Mouse (Mus musculus): Measurements from ENCODE around the gene Atmin. TPM values are rescaled to one million over a fixed set of nuclear protein-coding genes. Genes with fewer than 3 reads are reported as not detected.

Atmin gene
- polyA plus RNA-seq, 1 experiment from 2014 or later, result 9.5 TPM

GRCm38 (mm10) chr8:116954415-116954814 lies 11.2 kb downstream of the Atmin start:
- no peak overlapping the region for H3K27ac ChIP-seq
- no peak overlapping the region for H3K4me2 ChIP-seq (replicated peaks)
- peaks cover 7% of the 10 kb centered on the region for H3K4me1 ChIP-seq
- 96% methylated on average over 9 of the region's 9 CpGs for WGBS
- ATAC-seq (ENCODE audit: low FRiP score, low read depth), result no peak
- no peak overlapping the region for H3K9ac ChIP-seq
- no peaks in the 10 kb centered on the region for H3K27me3 ChIP-seq
- no peaks in the 10 kb centered on the region for H3K9me3 ChIP-seq
- peaks cover 67% of the 10 kb centered on the region for H3K36me3 ChIP-seq
- no peak overlapping the region for H3K4me3 ChIP-seq

- Histone ChIP-seq H3K4me3 (no peak overlapping the region), H3K36me3 (no peaks in the 10 kb centered on the region), H3K4me2 (replicated peaks) (no peak overlapping the region), H3K27ac (no peak overlapping the region), H3K9me3 (no peaks in the 10 kb centered on the region), H3K9ac (no peak overlapping the region), H3K4me1 (no peaks in the 10 kb centered on the region), H3K27me3 (no peaks in the 10 kb centered on the region)
- no peak for ATAC-seq (ENCODE audit: low FRiP score, low read depth)
- WGBS, result 87% methylated on average over 6 of the region's 6 CpGs
Measured at GRCm38 (mm10) chr8:116969531-116969930, 26.3 kb downstream of the Atmin start.

- H3K9ac ChIP-seq, result 0 out of 2 replicates have a peak overlapping the region, but pooled peaks have one; percentile 4
- no peaks in the 10 kb centered on the region for H3K9me3 ChIP-seq
- H3K27ac ChIP-seq, result no peak overlapping the region
- peaks cover 17% of the 10 kb centered on the region for H3K4me1 ChIP-seq
- H3K27me3 ChIP-seq, result no peaks in the 10 kb centered on the region
- H3K4me2 ChIP-seq (replicated peaks), result peak overlapping the region; percentile 7; the same call in 1 of the 2 replicates
- ATAC-seq (ENCODE audit: low FRiP score, low read depth), result no peak
- WGBS, result 30% methylated on average over 5 of the region's 5 CpGs
- H3K36me3 ChIP-seq, result no peaks in the 10 kb centered on the region
- H3K4me3 ChIP-seq, result no peak overlapping the region
Measured at GRCm38 (mm10) chr8:116975066-116975465, 31.9 kb downstream of the Atmin start.

- Histone ChIP-seq H3K36me3 (no peaks in the 10 kb centered on the region), H3K9me3 (no peaks in the 10 kb centered on the region), H3K27ac (no peak overlapping the region), H3K4me1 (peaks cover 17% of the 10 kb centered on the region), H3K4me2 (replicated peaks) (peak overlapping the region; percentile 7; the same call in 1 of the 2 replicates), H3K9ac (0 out of 2 replicates have a peak overlapping the region, but pooled peaks have one; percentile 4), H3K4me3 (no peak overlapping the region), H3K27me3 (no peaks in the 10 kb centered on the region)
- WGBS, result 55% methylated on average over 5 of the region's 5 CpGs
- no peak for ATAC-seq (ENCODE audit: low FRiP score, low read depth)
Measured at GRCm38 (mm10) chr8:116975606-116976005, 32.4 kb downstream of the Atmin start.

- H3K27ac ChIP-seq, result no peak overlapping the region
- peaks cover 11% of the 10 kb centered on the region for H3K36me3 ChIP-seq
- H3K4me1 ChIP-seq, result peaks cover 17% of the 10 kb centered on the region
- WGBS, result 36% methylated on average over 8 of the region's 8 CpGs
- peak overlapping the region; percentile 55; the same call in 1 of the 2 replicates for H3K9ac ChIP-seq
- no peak; the same call in 1 of the 2 replicates for ATAC-seq (ENCODE audit: low FRiP score, low read depth)
- no peaks in the 10 kb centered on the region for H3K9me3 ChIP-seq
- no peaks in the 10 kb centered on the region for H3K27me3 ChIP-seq
- H3K4me2 ChIP-seq (replicated peaks), result peak overlapping the region; percentile 77
- H3K4me3 ChIP-seq, result peak overlapping the region; percentile 71
Measured at GRCm38 (mm10) chr8:116978052-116978451, 34.9 kb downstream of the Atmin start.

- Histone ChIP-seq H3K4me2 (replicated peaks) (peak within 1 kb of the TSS; percentile 77), H3K27ac (no peak within 1 kb of the TSS), H3K27me3 (no peaks in the 10 kb centered on the region), H3K9ac (peak within 1 kb of the TSS; percentile 55), H3K4me3 (peak within 1 kb of the TSS; percentile 71), H3K4me1 (peaks cover 17% of the 10 kb centered on the region), H3K36me3 (peaks cover 18% of the 10 kb centered on the region), H3K9me3 (no peaks in the 10 kb centered on the region)
- peak; percentile 99 for ATAC-seq (ENCODE audit: low FRiP score, low read depth)
- WGBS, result under 1% methylated on average over 46 of the region's 46 CpGs
Measured at GRCm38 (mm10) chr8:116978631-116979256, 35.6 kb downstream of the Atmin start, which contains the start of gene 1700030J22Rik. Gene 1700030J22Rik, minus strand, starts transcription at chr8:116978959.

- 20% methylated on average over 4 of the region's 4 CpGs for WGBS
- Histone ChIP-seq H3K36me3 (peaks cover 29% of the 10 kb centered on the region), H3K4me1 (peaks cover 17% of the 10 kb centered on the region), H3K27ac (no peak overlapping the region), H3K4me2 (replicated peaks) (no peak overlapping the region), H3K9ac (no peak overlapping the region), H3K27me3 (no peaks in the 10 kb centered on the region), H3K4me3 (no peak overlapping the region), H3K9me3 (no peaks in the 10 kb centered on the region)
- no peak for ATAC-seq (ENCODE audit: low FRiP score, low read depth)
Measured at GRCm38 (mm10) chr8:116980117-116980516, 36.9 kb downstream of the Atmin start.

GRCm38 (mm10) chr8:116989842-116990241 lies 46.6 kb downstream of the Atmin start:
- Histone ChIP-seq H3K9me3 (no peaks in the 10 kb centered on the region), H3K36me3 (peaks cover 36% of the 10 kb centered on the region), H3K27ac (no peak overlapping the region), H3K4me1 (peaks cover 13% of the 10 kb centered on the region), H3K4me2 (replicated peaks) (no peak overlapping the region), H3K27me3 (no peaks in the 10 kb centered on the region), H3K9ac (no peak overlapping the region), H3K4me3 (no peak overlapping the region)
- WGBS, result 95% methylated on average over 3 of the region's 3 CpGs
- ATAC-seq (ENCODE audit: low FRiP score, low read depth), result no peak

GRCm38 (mm10) chr8:116991241-116991640 lies 48.0 kb downstream of the Atmin start:
- H3K4me1 ChIP-seq, result peaks cover 13% of the 10 kb centered on the region
- WGBS, result 86% methylated on average over 8 of the region's 8 CpGs
- peaks cover 25% of the 10 kb centered on the region for H3K36me3 ChIP-seq

GRCm38 (mm10) chr8:116992176-116992971 lies 49.2 kb downstream of the Atmin start:
- H3K9me3 ChIP-seq, result no peaks in the 10 kb centered on the region
- H3K4me3 ChIP-seq, result peak overlapping the region; percentile 74
- no peak for ATAC-seq (ENCODE audit: low FRiP score, low read depth)
- peak overlapping the region; percentile 69 for H3K9ac ChIP-seq
- no peaks in the 10 kb centered on the region for H3K27me3 ChIP-seq
- WGBS, result 10% methylated on average over 23 of the region's 23 CpGs
- no peak overlapping the region for H3K27ac ChIP-seq
- H3K36me3 ChIP-seq, result peaks cover 14% of the 10 kb centered on the region
- H3K4me2 ChIP-seq (replicated peaks), result peak overlapping the region; percentile 76
- peaks cover 13% of the 10 kb centered on the region for H3K4me1 ChIP-seq

More at GRCm38 (mm10) chr8:116991241-116991640, 48.0 kb downstream of the Atmin start:
- H3K4me2 ChIP-seq (replicated peaks), result 0 out of 2 replicates have a peak overlapping the region, but pooled peaks have one; percentile 76
- no peaks in the 10 kb centered on the region for H3K27me3 ChIP-seq
- no peak overlapping the region for H3K4me3 ChIP-seq
- no peak overlapping the region for H3K9ac ChIP-seq
- no peaks in the 10 kb centered on the region for H3K9me3 ChIP-seq
- no peak for ATAC-seq (ENCODE audit: low FRiP score, low read depth)
- H3K27ac ChIP-seq, result no peak overlapping the region

- WGBS, result under 1% methylated on average over 55 of the region's 56 CpGs
- ATAC-seq (ENCODE audit: low FRiP score, low read depth), result peak; percentile 100
Measured at GRCm38 (mm10) chr8:116993095-116993867, 50.1 kb downstream of the Atmin start, which contains the start of gene Gcsh. Gene Gcsh, minus strand, starts transcription at chr8:116993537.

More at GRCm38 (mm10) chr8:116993095-116993867, 50.1 kb downstream of the Atmin start, which contains the start of gene Gcsh:
- H3K4me2 ChIP-seq (replicated peaks), result peak within 1 kb of the TSS; percentile 76
- peak within 1 kb of the TSS; percentile 74 for H3K4me3 ChIP-seq
- no peaks in the 10 kb centered on the region for H3K9me3 ChIP-seq
- no peaks in the 10 kb centered on the region for H3K27me3 ChIP-seq
- peaks cover 13% of the 10 kb centered on the region for H3K4me1 ChIP-seq
- H3K27ac ChIP-seq, result peak within 1 kb of the TSS; percentile 39
- H3K9ac ChIP-seq, result peak within 1 kb of the TSS; percentile 69
- H3K36me3 ChIP-seq, result peaks cover 4% of the 10 kb centered on the region
